Mouse (Mus musculus): ENCODE results near the gene Fam168a.

Fam168a gene

DNA sequence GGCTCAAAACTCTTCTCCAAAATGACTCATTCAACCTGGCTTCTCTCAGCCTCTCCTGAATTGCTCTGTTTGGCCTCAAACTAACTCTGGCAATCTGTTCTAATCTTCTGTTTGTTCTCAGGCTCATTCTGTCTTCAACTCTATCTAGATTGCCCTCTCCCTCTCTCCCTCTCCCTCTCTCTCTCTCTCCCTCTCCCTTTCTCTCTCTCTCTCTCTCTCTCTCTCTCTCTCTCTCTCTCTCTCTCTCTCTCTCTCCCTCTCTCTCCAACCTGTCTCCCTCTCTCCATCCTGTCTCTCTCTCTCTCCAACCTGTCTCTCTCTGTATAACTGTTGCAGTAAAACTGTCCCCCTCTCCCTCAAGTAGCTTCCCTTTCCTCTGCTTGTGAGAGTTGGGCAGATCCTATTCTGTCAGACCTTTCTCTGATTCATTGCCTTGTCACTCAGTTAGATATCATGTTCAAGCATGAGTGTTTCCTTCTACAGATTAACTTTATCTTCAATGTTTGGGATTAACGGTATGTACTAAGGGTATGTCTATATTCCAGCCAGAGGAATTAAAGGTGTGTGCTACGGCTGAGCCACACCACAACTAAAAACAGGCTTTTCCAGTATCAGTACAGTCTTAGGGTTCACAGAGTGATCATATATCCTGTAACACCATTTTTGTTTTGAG, 64.4 kb downstream of the Fam168a start:
- no peak for DNase-seq (ENCODE audit: low read depth, low spot score)

GRCm38 (mm10) chr7:100774189-100774588, 67.8 kb downstream of the Fam168a start:
- DNase-seq (ENCODE audit: low read depth, low spot score), result no peak

DNA sequence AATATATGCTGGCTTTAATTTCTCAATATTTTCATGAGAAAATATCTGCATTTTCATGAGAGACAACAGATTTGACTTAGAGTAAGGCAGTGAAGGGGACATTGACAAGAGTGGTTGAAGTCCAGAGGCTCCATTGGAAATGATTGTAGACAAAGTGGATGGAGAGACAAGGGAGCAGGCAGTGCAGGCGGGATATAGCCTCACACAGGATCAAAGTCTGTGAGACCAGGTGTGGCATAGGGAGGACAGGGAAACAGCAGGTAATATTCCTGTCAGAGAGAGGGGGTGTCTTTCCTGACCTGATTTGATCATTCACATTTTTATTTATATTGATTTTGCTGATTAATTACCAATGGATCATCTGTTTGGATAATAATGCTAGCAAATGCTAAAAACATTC, 69.4 kb downstream of the Fam168a start:
- no peak for DNase-seq (ENCODE audit: low read depth, low spot score)

GRCm38 (mm10) chr7:100780192-100780591, 73.8 kb downstream of the Fam168a start:
- DNase-seq (ENCODE audit: low read depth, low spot score), result no peak

GRCm38 (mm10) chr7:100784650-100785049, 78.2 kb downstream of the Fam168a start:
- no peak for DNase-seq (ENCODE audit: low read depth, low spot score)

- no peak for DNase-seq (ENCODE audit: low read depth, low spot score)
Observed at GRCm38 (mm10) chr7:100785426-100785825, 79.0 kb downstream of the Fam168a start.

DNA sequence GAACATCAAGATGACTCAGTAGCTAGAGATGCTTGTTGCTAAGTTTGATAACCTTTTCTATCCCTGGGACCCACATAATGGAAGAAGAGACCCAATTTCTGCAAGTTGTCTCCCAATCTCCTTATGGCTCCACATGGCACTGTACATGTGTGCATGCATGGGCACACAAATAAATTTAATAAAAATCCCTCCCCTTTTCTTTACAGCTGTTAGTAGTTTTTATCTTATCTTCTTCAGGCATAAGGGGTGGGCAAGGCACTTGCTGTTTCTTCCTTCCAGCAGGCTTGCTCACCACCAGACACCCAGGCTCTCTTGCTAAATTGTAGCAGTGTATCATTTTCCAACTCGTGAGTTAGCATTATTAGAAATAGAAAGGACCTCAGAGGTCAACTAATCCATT, 79.6 kb downstream of the Fam168a start:
- no peak for DNase-seq (ENCODE audit: low read depth, low spot score)

DNA sequence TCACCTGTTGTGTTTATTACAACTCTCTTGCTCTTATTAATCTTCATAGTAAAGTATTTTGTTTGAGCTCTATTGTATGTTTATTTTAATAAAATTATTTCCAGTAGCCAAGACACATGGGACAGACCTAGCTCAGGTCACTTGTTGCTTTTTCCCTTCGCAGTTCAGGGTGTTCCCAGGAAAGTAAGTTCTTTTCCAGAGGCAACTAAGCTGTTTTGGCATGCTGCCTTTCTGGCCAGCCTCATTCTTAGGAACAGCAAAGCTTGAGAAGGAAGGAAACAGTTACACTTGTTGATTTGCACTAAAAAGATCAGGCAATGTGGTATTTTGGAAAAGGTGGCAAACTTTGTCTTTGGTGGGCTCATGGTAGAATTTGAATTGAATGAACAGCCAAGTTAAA, 81.9 kb downstream of the Fam168a start:
- no peak for DNase-seq (ENCODE audit: low read depth, low spot score)

- no peak for DNase-seq (ENCODE audit: low read depth, low spot score)
Observed at GRCm38 (mm10) chr7:100798810-100799209, 92.4 kb downstream of the Fam168a start.

GRCm38 (mm10) chr7:100805391-100805790, 99.0 kb downstream of the Fam168a start:
- no peak for DNase-seq (ENCODE audit: low read depth, low spot score)

DNA sequence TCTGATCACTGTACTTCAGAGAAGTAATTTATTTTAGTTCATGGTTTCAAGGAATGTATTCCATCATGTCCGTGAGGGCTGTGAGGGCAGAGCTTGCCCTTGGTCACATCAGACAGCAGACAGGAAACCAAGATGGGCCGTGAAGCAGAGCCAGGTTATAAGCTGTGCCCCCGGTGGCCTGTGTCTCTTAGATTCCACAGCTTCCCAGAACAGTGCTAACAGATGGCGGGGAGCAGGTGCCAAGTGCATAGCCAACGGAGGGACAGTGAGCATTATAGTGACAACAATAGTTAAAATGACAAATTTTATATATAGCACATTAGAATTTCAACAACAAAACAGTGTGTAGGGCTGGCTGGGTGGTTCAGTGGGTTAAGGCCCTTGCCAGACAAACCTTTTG, 105.5 kb downstream of the Fam168a start:
- DNase-seq (ENCODE audit: low read depth, low spot score), result no peak

- DNase-seq (ENCODE audit: low read depth, low spot score), result no peak
Observed at GRCm38 (mm10) chr7:100812641-100813040, 106.2 kb downstream of the Fam168a start.

GRCm38 (mm10) chr7:100815900-100816570, 109.6 kb downstream of the Fam168a start:
- no peak for DNase-seq (ENCODE audit: low read depth, low spot score)

- DNase-seq (ENCODE audit: low read depth, low spot score), result no peak
Observed at GRCm38 (mm10) chr7:100816759-100817441, 110.5 kb downstream of the Fam168a start.

DNA sequence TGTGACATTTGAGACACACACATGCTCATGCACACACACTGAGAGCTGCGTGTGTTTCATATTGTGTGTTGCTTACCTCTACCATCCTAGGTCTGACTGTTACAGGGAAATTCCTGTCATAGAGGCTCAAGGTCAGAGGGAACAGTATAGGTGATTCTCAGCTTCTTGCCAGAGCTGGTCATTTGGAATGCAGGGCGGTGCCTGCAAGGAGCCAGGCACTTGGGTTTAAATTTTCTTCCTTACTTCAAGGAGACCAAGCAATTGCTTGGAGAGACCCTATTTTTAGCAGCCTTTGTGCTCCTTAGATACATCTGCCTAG, 111.0 kb downstream of the Fam168a start:
- no peak for DNase-seq (ENCODE audit: low read depth, low spot score)

GRCm38 (mm10) chr7:100818401-100819064, 112.1 kb downstream of the Fam168a start:
- no peak for DNase-seq (ENCODE audit: low read depth, low spot score)

DNA sequence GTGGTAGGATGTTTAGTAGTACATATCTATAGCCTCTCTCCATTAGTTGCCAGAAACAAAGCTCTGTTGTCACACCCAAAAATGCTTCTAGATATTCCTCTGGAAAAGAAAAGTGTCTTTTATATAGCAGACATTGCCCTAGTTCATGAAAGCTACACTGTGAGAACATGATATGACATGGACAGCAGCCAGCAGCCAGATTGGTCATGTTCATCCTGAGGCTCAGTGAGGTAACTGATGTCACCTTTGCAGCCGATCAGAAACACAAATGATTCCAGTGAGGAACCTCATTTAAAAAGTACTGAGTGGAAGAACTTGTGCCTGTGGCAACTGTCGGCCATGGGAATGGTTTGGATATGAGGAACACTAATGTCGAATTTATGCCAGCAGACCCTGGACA, 118.2 kb downstream of the Fam168a start:
- no peak for DNase-seq (ENCODE audit: low read depth, low spot score)

DNA sequence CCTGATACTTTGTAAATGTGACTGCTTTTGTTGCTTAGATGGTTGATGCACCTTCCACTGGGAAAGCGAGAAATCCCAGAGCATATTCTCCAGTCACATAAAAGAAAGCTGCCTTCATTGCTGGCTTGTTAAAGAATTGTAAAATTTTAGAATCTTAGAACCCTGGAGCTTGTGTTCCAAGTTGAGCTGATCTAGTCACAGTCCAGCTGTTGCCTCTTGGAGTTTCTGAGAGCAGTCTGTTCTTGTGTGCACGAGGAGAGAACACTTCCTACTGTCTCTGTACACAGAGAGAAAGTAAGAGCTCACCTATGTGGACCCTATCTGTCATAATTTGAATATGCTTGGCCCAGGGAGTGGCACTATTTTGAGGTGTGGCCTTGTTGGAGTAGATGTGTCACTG, 122.1 kb downstream of the Fam168a start:
- no peak for DNase-seq (ENCODE audit: low read depth, low spot score)

DNA sequence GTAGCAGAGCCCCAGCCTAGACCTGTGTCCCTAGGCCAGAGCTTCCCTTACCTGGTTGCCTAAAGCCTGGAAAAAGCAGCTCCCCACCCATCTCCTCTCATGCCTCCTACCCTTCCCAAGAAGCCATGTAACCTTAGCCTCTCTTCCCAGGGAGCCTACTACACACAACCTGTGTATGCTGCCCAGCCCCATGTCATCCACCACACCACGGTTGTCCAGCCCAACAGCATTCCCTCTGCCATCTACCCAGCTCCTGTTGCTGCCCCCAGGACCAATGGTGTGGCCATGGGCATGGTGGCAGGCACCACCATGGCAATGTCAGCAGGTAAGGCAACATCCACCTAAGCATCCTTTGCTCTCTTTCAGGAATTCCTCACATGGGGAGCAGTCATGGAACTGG, 127.4 kb downstream of the Fam168a start:
- no peak for DNase-seq (ENCODE audit: low read depth, low spot score)

DNA sequence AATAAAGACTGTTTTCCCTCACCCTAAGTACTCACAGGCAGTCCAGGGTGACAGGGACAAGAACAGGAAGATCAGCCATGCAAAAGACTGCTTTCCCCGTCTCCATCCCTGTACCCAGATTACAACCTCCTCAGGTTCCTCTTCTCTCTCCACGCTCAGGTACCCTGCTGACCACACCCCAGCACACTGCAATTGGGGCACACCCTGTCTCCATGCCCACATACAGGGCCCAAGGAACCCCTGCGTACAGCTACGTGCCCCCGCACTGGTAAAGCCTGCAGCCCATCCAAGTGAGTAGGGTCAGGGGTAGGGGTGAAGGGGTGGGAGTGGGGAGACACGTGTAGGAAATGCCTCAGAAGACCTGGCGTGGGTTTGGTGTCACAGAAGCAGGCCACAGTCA, 128.7 kb downstream of the Fam168a start:
- DNase-seq (ENCODE audit: low read depth, low spot score), result no peak

DNA sequence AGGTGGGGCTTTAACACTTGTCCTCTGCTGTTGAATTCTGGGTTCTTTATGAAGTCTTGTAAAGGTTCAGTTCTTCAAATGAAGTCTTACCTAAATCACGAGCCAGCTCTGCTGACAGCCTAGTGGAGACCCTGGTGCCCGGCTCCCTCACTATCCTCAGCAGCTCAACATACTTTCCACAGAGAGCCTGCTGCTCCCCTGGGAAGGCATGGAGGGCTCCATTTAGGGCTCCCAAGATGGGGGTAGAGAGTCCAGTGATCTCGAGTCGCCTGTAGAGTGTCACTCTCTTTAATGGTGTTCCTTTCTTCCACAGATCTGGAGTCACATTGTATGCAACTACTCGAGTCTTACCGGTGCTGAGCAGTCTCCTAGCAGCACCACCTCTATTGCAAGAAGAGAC, 129.3 kb downstream of the Fam168a start:
- no peak for DNase-seq (ENCODE audit: low read depth, low spot score)

- DNase-seq (ENCODE audit: low read depth, low spot score), result no peak
Observed at GRCm38 (mm10) chr7:100836657-100837056, 130.2 kb downstream of the Fam168a start.

GRCm38 (mm10) chr7:100837701-100838100, 131.3 kb downstream of the Fam168a start:
- no peak for DNase-seq (ENCODE audit: low read depth, low spot score)

All from WW6 (cell line).